Mouse (Mus musculus) kidney, adult 9 months (tissue): Measurements from ENCODE around the gene Tbc1d5.
A peak's percentile ranks its signal among the peaks of the same experiment; 100 is the strongest.

Source experiments
- DNase-seq: peaks from one replicate; pipeline ENCODE4 v3.0.0; 2022

Tbc1d5 gene

GRCm38 (mm10) chr17:51179195-51179953 lies at the start of gene Tbc1d5:
Gene Tbc1d5 (minus strand): TSS chr17:51179352.
- DNase-seq: peak; percentile 95

- no peak for DNase-seq
These were observed 46.9 kb upstream of the Tbc1d5 start for GRCm38 (mm10) chr17:51226056-51226455.

GRCm38 (mm10) chr17:51223152-51223551 lies 44.0 kb upstream of the Tbc1d5 start:
- DNase-seq: no peak

GRCm38 (mm10) chr17:51221075-51221474 lies 41.9 kb upstream of the Tbc1d5 start:
- DNase-seq: no peak

GRCm38 (mm10) chr17:51219897-51220296 lies 40.7 kb upstream of the Tbc1d5 start:
- no peak for DNase-seq

GRCm38 (mm10) chr17:51216426-51216825 lies 37.3 kb upstream of the Tbc1d5 start:
- no peak for DNase-seq

- no peak for DNase-seq
These were observed 30.4 kb upstream of the Tbc1d5 start for GRCm38 (mm10) chr17:51209565-51209964.

GRCm38 (mm10) chr17:51204643-51205042 lies 25.5 kb upstream of the Tbc1d5 start:
- DNase-seq: no peak

GRCm38 (mm10) chr17:51195561-51195960 lies 16.4 kb upstream of the Tbc1d5 start:
- DNase-seq: no peak

GRCm38 (mm10) chr17:51194787-51195186 lies 15.6 kb upstream of the Tbc1d5 start:
- DNase-seq: no peak

GRCm38 (mm10) chr17:51191381-51191780 lies 12.2 kb upstream of the Tbc1d5 start:
- no peak for DNase-seq

GRCm38 (mm10) chr17:51182715-51183114 lies 3.6 kb upstream of the Tbc1d5 start:
- no peak for DNase-seq

GRCm38 (mm10) chr17:51178491-51179194 lies 509 bp downstream of the Tbc1d5 start:
- peak; percentile 70 for DNase-seq

- peak; percentile 12 for DNase-seq
These were observed 1.2 kb downstream of the Tbc1d5 start for GRCm38 (mm10) chr17:51177923-51178322.

GRCm38 (mm10) chr17:51172332-51172731 lies 6.8 kb downstream of the Tbc1d5 start:
- DNase-seq: no peak

- DNase-seq: no peak
These were observed 7.6 kb downstream of the Tbc1d5 start for GRCm38 (mm10) chr17:51171504-51171903.

- peak; percentile 55 for DNase-seq
These were observed 9.2 kb downstream of the Tbc1d5 start for GRCm38 (mm10) chr17:51169911-51170310.

- peak; percentile 26 for DNase-seq
These were observed 16.8 kb downstream of the Tbc1d5 start for GRCm38 (mm10) chr17:51162366-51162765.

- DNase-seq: peak; percentile 45
These were observed 19.9 kb downstream of the Tbc1d5 start for GRCm38 (mm10) chr17:51159261-51159660.

GRCm38 (mm10) chr17:51150999-51151398 lies 28.2 kb downstream of the Tbc1d5 start:
- no peak for DNase-seq

- peak; percentile 81 for DNase-seq
These were observed 34.2 kb downstream of the Tbc1d5 start for GRCm38 (mm10) chr17:51144983-51145382.

- DNase-seq: no peak
These were observed 37.1 kb downstream of the Tbc1d5 start for GRCm38 (mm10) chr17:51142095-51142494.

- DNase-seq: peak; percentile 54
These were observed 68.0 kb downstream of the Tbc1d5 start for GRCm38 (mm10) chr17:51111194-51111593.

GRCm38 (mm10) chr17:51104294-51104693 lies 74.9 kb downstream of the Tbc1d5 start:
- DNase-seq: no peak
